Mouse (Mus musculus): ENCODE results near the gene Ddr2.

DNA sequence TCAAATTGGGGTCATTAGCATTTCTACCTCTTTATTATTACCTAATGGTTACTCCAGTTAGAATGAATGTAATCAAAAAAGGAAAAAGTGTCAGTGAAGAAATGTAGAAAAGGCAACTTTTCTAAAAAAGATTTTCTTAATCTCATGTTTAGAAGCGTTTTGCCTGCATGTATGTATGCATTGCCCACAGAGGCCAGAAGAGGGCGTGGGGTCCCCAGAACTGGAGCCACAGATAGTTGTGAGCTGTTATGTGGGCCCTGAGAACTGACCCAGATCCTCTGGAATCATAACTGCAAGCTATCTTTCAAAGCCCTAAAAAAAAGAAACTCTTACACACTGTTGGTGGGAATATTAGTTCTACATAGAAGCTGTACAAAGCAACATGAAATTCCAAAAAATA, 44.7 kb upstream of the Ddr2 start:
- TF ChIP-seq CTCF (IDR thresholded peaks at IDR 0.05; ENCODE audit: low read depth) (peak; percentile 36), EP300 (IDR thresholded peaks at IDR 0.05; ENCODE audit: low read depth) (no peak)

Data from liver, postnatal 0 days (tissue).